Mouse (Mus musculus) heart, embryonic 12.5 days (tissue): ENCODE measurements around the gene Gmfb. TPM values are rescaled to one million over a fixed set of nuclear protein-coding genes. Genes with fewer than 3 reads are reported as not detected.

ENCODE experiments used
- ATAC-seq: fragments of 200-750 bp; cut with Nextera tagmentation; 2 replicates; pipeline ENCODE4 v1.8.0; 2017; ENCODE audit warnings: moderate TSS enrichment, moderate library complexity; ENCODE audit not compliant: insufficient number of reproducible peaks, low FRiP score
- H3K27ac ChIP-seq: fragments of 300-500 bp; sonication (generic); 2 replicates; pipeline ENCODE4 v1.5.1; 2016; ENCODE audit warnings: mild to moderate bottlenecking, moderate library complexity; ENCODE audit not compliant: poor library complexity, severe bottlenecking
- H3K27me3 ChIP-seq: fragments of 300-500 bp; sonication (generic); replicated peaks from 2 replicates; pipeline ENCODE4 v1.6.1; 2016; ENCODE audit warnings: mild to moderate bottlenecking, moderate library complexity
- H3K36me3 ChIP-seq: fragments of 300-500 bp; sonication (generic); 2 replicates; pipeline ENCODE4 v1.6.1; 2016; ENCODE audit warnings: mild to moderate bottlenecking, moderate library complexity
- H3K4me1 ChIP-seq: fragments of 300-500 bp; sonication (generic); replicated peaks from 2 replicates; pipeline ENCODE4 v1.6.1; 2016; ENCODE audit warnings: mild to moderate bottlenecking
- H3K4me2 ChIP-seq: fragments of 300-500 bp; sonication (generic); 2 replicates; pipeline ENCODE4 v1.6.1; 2016; ENCODE audit warnings: mild to moderate bottlenecking, moderate library complexity
- H3K4me3 ChIP-seq: fragments of 300-500 bp; sonication (generic); 2 replicates; pipeline ENCODE4 v1.5.1; 2016; ENCODE audit warnings: mild to moderate bottlenecking
- H3K9ac ChIP-seq: fragments of 300-500 bp; sonication (generic); 2 replicates; pipeline ENCODE4 v1.6.1; 2016; ENCODE audit warnings: mild to moderate bottlenecking, moderate library complexity
- H3K9me3 ChIP-seq: fragments of 300-500 bp; sonication (generic); replicated peaks from 2 replicates; pipeline ENCODE4 v1.6.1; 2016; ENCODE audit warnings: mild to moderate bottlenecking, moderate library complexity
- WGBS: fragments of 180-500 bp; shearing (Covaris S2); methylation state at CpG from one replicate; pipeline ENCODE4 v1.1.7; 2016; 5-methylcytosine and 5-hydroxymethylcytosine counted together
- polyA plus RNA-seq: library from polyadenylated mRNA; unstranded; fragments of >200 nt; fragmentation: Nextera tagmentation; extraction: Ambion mirVana; gene quantifications from 2 replicates; pipeline ENCODE4 v1.2.1, GENCODE M21; 2016

Gene Gmfb
- 68.1 and 73.8 TPM in 2 replicates for polyA plus RNA-seq

DNA sequence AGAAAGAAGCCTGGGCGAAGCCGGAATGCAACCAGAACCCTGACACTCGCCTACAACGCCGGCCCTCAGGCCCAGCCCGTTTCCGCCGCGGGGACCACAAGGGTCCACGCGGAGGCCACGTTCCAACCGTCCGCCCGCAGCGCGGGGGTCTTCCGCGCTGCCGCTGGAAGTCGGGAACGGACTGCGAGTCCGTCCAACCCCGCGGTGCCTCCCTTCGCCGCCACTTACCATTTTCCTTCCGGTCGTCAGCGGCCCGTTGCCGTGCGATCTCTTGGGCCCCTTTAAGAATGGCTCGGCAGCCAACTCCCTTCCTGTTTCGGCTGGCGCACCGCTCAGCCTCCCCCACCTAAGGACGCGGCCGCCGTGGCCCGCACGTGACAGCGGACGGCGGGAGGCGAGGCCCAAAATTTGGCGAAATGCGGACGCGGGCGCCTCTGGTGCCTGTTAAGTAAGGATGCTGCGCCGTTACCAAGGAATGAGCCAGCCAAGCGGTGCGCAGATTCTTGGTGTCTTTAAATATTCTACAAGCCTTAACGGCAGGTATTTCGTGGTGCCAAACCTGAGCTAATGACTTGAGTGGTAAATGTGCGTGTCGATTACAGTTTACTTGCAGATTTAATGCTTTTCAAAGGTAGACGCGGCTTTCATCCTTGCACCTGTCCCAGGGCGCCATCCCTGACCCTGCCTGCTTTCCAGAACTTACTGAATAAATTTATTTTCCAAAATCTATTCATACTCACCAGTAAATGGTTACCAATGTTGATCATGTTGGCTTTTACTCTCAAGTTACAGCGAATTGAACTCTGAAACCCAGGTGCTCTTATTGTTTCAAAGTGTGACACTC is at the start of gene Gmfb:
Gene Gmfb (minus strand): TSS at position 370 of the 844 bp plus-strand sequence.
- Histone ChIP-seq H3K4me3 (peak within 1 kb of the TSS; percentile 61), H3K9me3 (no peaks in the 10 kb centered on the region), H3K36me3 (peaks cover 6% of the 10 kb centered on the region), H3K27me3 (no peaks in the 10 kb centered on the region), H3K4me1 (peaks cover 15% of the 10 kb centered on the region), H3K27ac (peak within 1 kb of the TSS; percentile 81), H3K9ac (peak within 1 kb of the TSS; percentile 77), H3K4me2 (peak within 1 kb of the TSS; percentile 91)
- WGBS: under 1% methylated on average over 65 of the region's 65 CpGs
- peak; percentile 96 for ATAC-seq

DNA sequence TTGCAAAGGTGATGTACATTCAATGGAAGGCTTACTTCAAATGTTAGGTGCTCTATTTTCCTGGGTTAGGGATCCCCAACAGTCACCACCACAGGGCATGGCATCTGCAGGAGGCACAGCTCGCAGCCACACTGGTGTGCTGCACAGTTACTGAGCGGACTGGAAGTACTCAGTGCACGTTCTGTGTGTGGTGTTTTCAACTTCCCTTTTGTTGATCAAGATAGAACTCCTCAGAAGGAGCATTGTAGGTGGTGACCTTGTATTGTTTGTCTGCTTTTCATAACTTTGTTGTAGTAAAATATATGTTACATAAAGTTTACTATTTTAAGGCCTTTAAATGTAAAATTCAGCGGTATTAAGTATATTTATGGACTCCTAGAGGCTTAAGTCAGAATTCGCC is 40.9 kb upstream of the Gmfb start:
- WGBS: 92% methylated on average over 5 of the region's 5 CpGs
- ATAC-seq: no peak
- H3K4me2 ChIP-seq: no peak overlapping the region

DNA sequence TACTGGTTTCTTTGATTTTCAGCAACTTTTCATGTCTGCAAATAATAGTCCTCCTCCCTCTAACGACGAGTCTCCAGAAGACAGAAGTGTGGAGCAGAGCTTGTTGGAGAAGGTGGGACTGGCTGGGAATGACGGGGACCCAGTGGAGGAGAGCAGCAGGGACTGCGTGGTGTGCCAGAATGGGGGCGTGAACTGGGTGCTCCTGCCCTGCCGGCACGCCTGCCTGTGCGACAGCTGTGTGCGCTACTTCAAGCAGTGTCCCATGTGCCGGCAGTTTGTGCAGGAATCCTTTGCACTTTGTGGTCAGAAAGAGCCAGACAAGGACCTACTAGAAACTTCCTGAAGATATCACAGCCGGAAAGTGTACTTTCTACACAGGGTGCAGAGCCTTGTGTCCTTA is 31.6 kb upstream of the Gmfb start:
- H3K27me3 ChIP-seq: no peaks in the 10 kb centered on the region
- peaks cover 10% of the 10 kb centered on the region for H3K36me3 ChIP-seq
- no peaks in the 10 kb centered on the region for H3K4me1 ChIP-seq
- H3K4me2 ChIP-seq: no peak overlapping the region
- H3K9ac ChIP-seq: no peak overlapping the region
- no peak for ATAC-seq
- H3K9me3 ChIP-seq: no peaks in the 10 kb centered on the region
- H3K27ac ChIP-seq: no peak overlapping the region
- H3K4me3 ChIP-seq: no peak overlapping the region
- 62% methylated on average over 11 of the region's 11 CpGs for WGBS

More for the DNA sequence above, 40.9 kb upstream of the Gmfb start:
- Histone ChIP-seq H3K4me1 (no peaks in the 10 kb centered on the region), H3K27ac (no peak overlapping the region), H3K9ac (no peak overlapping the region), H3K36me3 (peaks cover 9% of the 10 kb centered on the region; the same call in 1 of the 2 replicates), H3K9me3 (no peaks in the 10 kb centered on the region), H3K4me3 (no peak overlapping the region), H3K27me3 (no peaks in the 10 kb centered on the region)

DNA sequence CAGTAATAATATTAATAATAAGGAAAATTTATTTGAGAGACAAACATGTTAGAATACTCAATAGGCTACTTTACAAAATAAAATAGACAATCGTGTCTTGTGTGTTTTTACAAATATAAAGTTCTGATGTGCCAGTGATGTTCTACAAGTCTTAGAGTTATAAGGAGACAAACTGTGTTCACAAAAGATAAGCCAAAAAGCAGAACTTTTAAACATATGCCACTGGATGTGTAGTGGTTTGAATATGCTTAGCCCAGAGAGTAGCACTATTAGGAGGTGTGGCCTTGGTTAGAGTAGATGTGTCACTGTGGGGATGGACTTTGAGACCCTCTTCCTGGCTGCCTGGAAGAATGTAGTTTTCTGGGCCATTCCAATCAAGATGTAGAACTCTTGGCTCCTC is 27.7 kb upstream of the Gmfb start:
- Histone ChIP-seq H3K4me1 (no peaks in the 10 kb centered on the region), H3K9ac (no peak overlapping the region), H3K4me2 (no peak overlapping the region), H3K27ac (no peak overlapping the region), H3K27me3 (no peaks in the 10 kb centered on the region), H3K4me3 (no peak overlapping the region), H3K36me3 (peaks cover 23% of the 10 kb centered on the region), H3K9me3 (no peaks in the 10 kb centered on the region)
- 83% methylated on average over 1 of the region's 1 CpGs for WGBS
- no peak for ATAC-seq

DNA sequence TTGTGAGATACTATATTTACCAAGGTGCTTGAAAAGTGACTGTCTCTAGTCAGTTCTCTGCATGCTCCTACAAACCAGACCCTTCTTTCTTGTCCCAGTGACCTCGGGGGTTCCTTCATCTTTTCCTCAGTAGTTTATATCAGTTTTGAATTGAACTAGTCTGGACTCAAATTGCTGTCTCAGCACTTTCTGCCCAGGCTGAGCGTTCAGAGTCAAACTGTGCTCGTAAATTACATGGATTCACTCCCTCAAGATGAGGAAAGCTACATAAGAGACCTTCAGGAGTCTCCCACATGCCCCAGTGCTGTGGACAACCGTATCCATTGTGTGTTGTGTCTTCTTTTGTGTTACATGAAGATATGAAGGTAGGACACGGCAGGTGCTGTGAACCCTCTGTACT is 26.7 kb upstream of the Gmfb start:
- Histone ChIP-seq H3K4me1 (0 out of 2 replicates have a peak, but pooled peaks cover 2% of the 10 kb centered on the region), H3K27ac (no peak overlapping the region)
- 86% methylated on average over 5 of the region's 5 CpGs for WGBS

DNA sequence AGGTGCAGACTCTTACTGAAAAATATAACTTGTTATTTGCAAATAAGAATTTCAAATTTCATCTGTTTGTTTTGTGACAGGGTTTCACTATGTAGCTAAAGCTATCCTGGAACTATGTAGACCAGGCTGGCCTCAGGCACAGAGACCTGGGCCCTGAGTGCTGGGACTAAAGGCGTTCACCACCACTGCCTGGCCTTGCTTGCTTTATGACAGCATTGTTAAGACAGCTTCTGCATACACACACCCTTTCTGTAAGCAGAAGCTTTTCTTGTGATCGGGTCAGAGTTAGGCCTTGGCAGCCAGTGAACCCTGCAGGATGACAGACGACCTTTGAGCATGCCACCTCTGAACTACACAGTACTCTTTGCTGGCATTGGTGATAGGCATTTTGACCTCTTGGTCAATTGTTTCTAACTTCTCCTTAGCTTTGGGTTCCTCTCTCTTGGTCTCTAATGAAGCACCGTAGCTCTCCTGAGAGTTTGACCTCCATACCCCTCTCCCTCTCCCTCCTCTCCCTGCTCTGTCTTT is 26.1 kb upstream of the Gmfb start:
- no peak for ATAC-seq
- H3K27ac ChIP-seq: no peak overlapping the region
- no peak overlapping the region for H3K4me2 ChIP-seq
- H3K36me3 ChIP-seq: peaks cover 25% of the 10 kb centered on the region
- H3K27me3 ChIP-seq: no peaks in the 10 kb centered on the region
- no peak overlapping the region for H3K9ac ChIP-seq
- 82% methylated on average over 4 of the region's 4 CpGs for WGBS
- 0 out of 2 replicates have a peak, but pooled peaks cover 2% of the 10 kb centered on the region for H3K4me1 ChIP-seq
- no peak overlapping the region for H3K4me3 ChIP-seq
- no peaks in the 10 kb centered on the region for H3K9me3 ChIP-seq

More for the DNA sequence above, 26.7 kb upstream of the Gmfb start:
- Histone ChIP-seq H3K4me3 (no peak overlapping the region), H3K9ac (no peak overlapping the region), H3K4me2 (no peak overlapping the region), H3K9me3 (no peaks in the 10 kb centered on the region), H3K36me3 (peaks cover 25% of the 10 kb centered on the region), H3K27me3 (no peaks in the 10 kb centered on the region)
- ATAC-seq: no peak

DNA sequence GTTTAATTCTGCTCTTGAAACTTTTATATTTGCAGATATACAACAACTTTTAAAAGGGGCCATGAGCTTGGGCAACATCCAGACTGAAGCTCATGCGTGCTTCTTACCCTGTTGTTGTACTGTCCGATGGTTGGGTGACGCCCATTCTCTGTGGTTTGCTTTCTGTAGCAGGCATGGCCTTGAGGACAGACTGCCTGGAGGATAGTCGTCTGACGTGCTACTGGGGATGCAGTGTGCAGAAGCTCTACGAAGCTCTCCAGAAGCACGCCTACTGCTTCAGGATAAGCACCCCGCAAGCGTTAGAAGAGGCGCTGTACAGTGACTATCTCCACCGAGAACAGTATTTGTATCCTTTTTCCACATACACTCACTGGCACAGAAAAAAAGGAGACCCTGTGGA is 23.7 kb upstream of the Gmfb start:
- Histone ChIP-seq H3K9ac (no peak overlapping the region), H3K27ac (no peak overlapping the region), H3K9me3 (no peaks in the 10 kb centered on the region), H3K4me2 (no peak overlapping the region), H3K4me1 (peaks cover 13% of the 10 kb centered on the region), H3K36me3 (peaks cover 42% of the 10 kb centered on the region), H3K4me3 (no peak overlapping the region), H3K27me3 (no peaks in the 10 kb centered on the region)
- ATAC-seq: no peak
- 87% methylated on average over 11 of the region's 11 CpGs for WGBS

DNA sequence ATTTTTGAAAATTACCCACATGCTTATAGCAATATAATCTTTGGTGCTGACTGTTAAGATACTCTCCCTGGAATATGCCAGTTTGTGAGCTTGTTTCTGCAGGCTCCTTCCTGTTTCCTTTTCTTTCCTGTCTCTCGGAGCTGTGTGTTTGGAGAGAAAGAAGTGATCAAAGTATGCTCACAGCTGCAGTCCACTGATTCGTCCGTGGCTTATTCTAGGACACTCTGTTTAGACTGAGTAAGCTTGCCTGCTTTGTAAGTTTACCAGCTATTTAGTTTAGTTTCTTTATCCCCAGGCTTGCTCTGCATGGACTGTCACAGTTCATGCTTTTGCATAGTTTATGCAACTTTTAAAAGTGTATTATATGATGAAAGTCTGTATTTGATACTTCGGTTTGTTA is 17.3 kb upstream of the Gmfb start:
- no peak for ATAC-seq
- H3K4me3 ChIP-seq: no peak overlapping the region
- no peak overlapping the region for H3K27ac ChIP-seq
- no peaks in the 10 kb centered on the region for H3K9me3 ChIP-seq
- H3K4me1 ChIP-seq: peaks cover 16% of the 10 kb centered on the region
- WGBS: 57% methylated on average over 4 of the region's 4 CpGs
- H3K4me2 ChIP-seq: no peak overlapping the region
- peaks cover 27% of the 10 kb centered on the region for H3K36me3 ChIP-seq
- H3K27me3 ChIP-seq: no peaks in the 10 kb centered on the region
- no peak overlapping the region for H3K9ac ChIP-seq

DNA sequence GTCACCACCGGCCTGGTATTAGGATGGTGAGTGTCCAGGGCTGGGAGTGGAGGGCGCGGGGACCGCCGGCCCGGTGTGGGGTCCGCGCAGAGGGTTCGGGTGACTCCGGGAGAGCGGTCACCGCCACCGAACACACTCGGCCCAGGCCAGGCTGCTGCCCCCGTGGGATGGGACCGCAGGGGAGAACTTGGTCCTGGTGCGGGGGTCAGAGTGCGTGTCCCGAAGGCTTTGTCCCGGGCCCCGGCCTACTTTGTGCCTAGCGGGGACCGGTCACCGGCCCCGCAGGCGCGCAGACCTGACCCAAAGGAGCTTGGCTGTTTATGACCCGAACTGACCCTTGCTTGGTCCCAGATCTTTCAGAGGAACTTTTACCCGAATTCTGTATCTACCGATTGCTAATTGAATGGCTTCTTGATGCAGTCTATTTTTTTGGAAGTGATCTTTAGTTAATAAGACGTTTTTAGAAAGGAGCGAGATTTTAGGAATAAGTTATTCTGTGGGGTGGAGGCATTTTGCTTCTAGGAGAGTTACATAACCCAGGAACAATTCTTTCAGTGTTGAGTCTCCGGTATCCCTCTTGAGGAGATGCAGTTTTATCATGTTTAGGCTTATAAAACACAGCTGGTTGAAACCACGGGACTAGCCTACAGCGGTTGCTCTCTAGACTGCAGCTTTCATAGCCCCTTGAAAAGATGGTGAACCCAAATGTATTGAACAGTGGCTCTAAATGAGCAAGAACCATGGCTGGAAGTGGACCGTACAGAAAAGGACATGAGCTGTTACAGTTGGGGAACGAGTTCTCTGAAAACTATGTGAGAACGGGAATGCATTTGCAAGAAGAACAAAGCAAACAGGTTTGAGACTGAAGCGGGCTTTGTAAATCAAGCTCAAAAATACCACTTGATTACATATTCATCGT is 10.6 kb upstream of the Gmfb start:
- peak overlapping the region; percentile 76 for H3K4me2 ChIP-seq
- H3K4me1 ChIP-seq: peaks cover 14% of the 10 kb centered on the region
- WGBS: 6% methylated on average over 40 of the region's 40 CpGs
- no peaks in the 10 kb centered on the region for H3K9me3 ChIP-seq
- no peaks in the 10 kb centered on the region for H3K36me3 ChIP-seq
- H3K4me3 ChIP-seq: peak overlapping the region; percentile 100
- no peaks in the 10 kb centered on the region for H3K27me3 ChIP-seq
- peak; percentile 68 for ATAC-seq
- peak overlapping the region; percentile 75 for H3K27ac ChIP-seq
- H3K9ac ChIP-seq: peak overlapping the region; percentile 97

DNA sequence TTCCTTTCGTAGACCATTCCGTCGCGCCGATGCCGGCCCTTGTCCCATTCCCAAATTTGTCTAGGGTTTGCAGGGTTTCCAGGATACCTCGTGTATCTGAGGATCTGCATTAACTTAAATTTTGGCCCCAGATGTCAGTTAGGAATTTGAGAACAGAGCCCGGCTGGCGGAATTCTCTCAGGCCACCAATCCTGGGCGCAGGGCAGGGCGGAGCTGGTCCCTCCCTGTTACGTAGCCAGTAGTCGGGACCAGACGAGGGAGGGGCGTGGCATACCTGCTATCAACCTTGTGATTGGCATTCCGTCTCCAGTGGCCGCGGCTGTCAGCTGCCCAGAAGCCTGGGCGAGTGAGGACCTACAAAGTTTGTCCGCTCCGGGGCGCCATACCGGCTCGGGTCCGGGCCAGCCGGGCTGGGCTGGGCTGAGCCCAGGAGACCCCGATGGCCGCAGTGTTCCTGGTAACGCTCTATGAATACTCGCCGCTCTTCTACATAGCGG is 9.8 kb upstream of the Gmfb start, which contains the start of gene Cgrrf1:
Gene Cgrrf1 (plus strand): TSS at position 289 of the 497 bp plus-strand sequence.
- ATAC-seq: peak; percentile 99
- WGBS: under 1% methylated on average over 32 of the region's 32 CpGs

More for the DNA sequence above, 9.8 kb upstream of the Gmfb start, which contains the start of gene Cgrrf1:
- no peaks in the 10 kb centered on the region for H3K9me3 ChIP-seq
- H3K4me1 ChIP-seq: peaks cover 12% of the 10 kb centered on the region
- H3K4me2 ChIP-seq: peak within 1 kb of the TSS; percentile 76
- H3K27ac ChIP-seq: peak within 1 kb of the TSS; percentile 75
- H3K4me3 ChIP-seq: peak within 1 kb of the TSS; percentile 100
- H3K9ac ChIP-seq: peak within 1 kb of the TSS; percentile 97
- H3K36me3 ChIP-seq: no peaks in the 10 kb centered on the region
- no peaks in the 10 kb centered on the region for H3K27me3 ChIP-seq
